Mouse (Mus musculus) thymus, adult 2 months (tissue): ENCODE measurements around the gene Arhgap45. TPM values are rescaled to one million over a fixed set of nuclear protein-coding genes. Genes with fewer than 3 reads are reported as not detected.
"Not testable (repeated sequence)": the region's sequence is repeated elsewhere in the genome, so short reads cannot be mapped to it uniquely, and the experiment has no call there.

Experiments used
- DNase-seq: peaks from one replicate; pipeline ENCODE4 v3.0.0; 2021
- H3K27ac ChIP-seq: fragments of 200-500 bp; 2 replicates; pipeline ENCODE4 v1.5.1; 2012; ENCODE audit warnings: low read length, control low read depth; ENCODE audit not compliant: control insufficient read depth, insufficient read depth
- H3K27me3 ChIP-seq: fragments of 200-500 bp; 2 replicates; pipeline ENCODE4 v1.6.1; 2012; ENCODE audit warnings: mild to moderate bottlenecking, low read length, moderate library complexity, mixed read lengths; ENCODE audit not compliant: control insufficient read depth, insufficient read depth
- H3K36me3 ChIP-seq: fragments of 200-500 bp; 2 replicates; pipeline ENCODE4 v1.6.1; 2012; ENCODE audit warnings: mild to moderate bottlenecking, low read length, moderate library complexity; ENCODE audit not compliant: control insufficient read depth, insufficient read depth
- H3K4me1 ChIP-seq: fragments of 200-500 bp; replicated peaks from 2 replicates; pipeline ENCODE4 v1.6.1; 2012; ENCODE audit warnings: low read length; ENCODE audit not compliant: control insufficient read depth, insufficient read depth
- H3K4me3 ChIP-seq: fragments of 200-500 bp; 2 replicates; pipeline ENCODE4 v1.5.1; 2012; ENCODE audit warnings: mild to moderate bottlenecking, low read length, control low read depth, moderate library complexity; ENCODE audit not compliant: control insufficient read depth, insufficient read depth
- CTCF ChIP-seq: fragments of 200-500 bp; IDR thresholded peaks from 2 replicates; pipeline ENCODE4 v1.5.1; 2012; ENCODE audit warnings: mild to moderate bottlenecking, control low read depth, low read length, moderate library complexity, borderline replicate concordance; ENCODE audit not compliant: control insufficient read depth, poor library complexity, insufficient read depth; ENCODE audit errors: extremely low read depth
- POLR2A ChIP-seq: fragments of 200-500 bp; IDR thresholded peaks from 2 replicates; pipeline ENCODE4 v1.6.1; 2012; ENCODE audit warnings: mild to moderate bottlenecking, low read length, control low read depth, moderate library complexity; ENCODE audit not compliant: control insufficient read depth, poor library complexity, insufficient read depth; ENCODE audit errors: extremely low read depth
- WGBS: fragments of 180-500 bp; shearing (Covaris S2); methylation state at CpG from one replicate; pipeline ENCODE4 v1.1.7; 2018; 5-methylcytosine and 5-hydroxymethylcytosine counted together
- polyA plus RNA-seq: library from polyadenylated mRNA; depleted of rRNA; stranded (reverse); fragments of >200 nt; gene quantifications from 2 replicates; pipeline ENCODE4 v1.2.3, GENCODE M21; 2012

Arhgap45 gene
- polyA plus RNA-seq, 1 experiment = 1,504 TPM

GRCm38 (mm10) chr10:80053831-80054815 is 37.7 kb downstream of the Arhgap45 start:
- peaks cover 35% of the 10 kb centered on the region for H3K4me1 ChIP-seq
- under 1% methylated on average over 77 of the region's 77 CpGs for WGBS
- H3K36me3 ChIP-seq = peaks cover 19% of the 10 kb centered on the region
- H3K27ac ChIP-seq = peak overlapping the region; percentile 40
- TF ChIP-seq POLR2A (0 out of 2 replicates have a peak, but pooled peaks have one; percentile 3), CTCF (peak; percentile 54; the same call in 1 of the 2 replicates)
- peak overlapping the region; percentile 73 for H3K4me3 ChIP-seq
- DNase-seq = peak; percentile 71
- no peaks in the 10 kb centered on the region for H3K27me3 ChIP-seq

- not testable (repeated sequence) for H3K27me3 ChIP-seq, H3K27ac ChIP-seq, DNase-seq
- WGBS = 15% methylated on average over 3 of the region's 3 CpGs
- peaks cover 35% of the 10 kb centered on the region for H3K4me1 ChIP-seq
- H3K36me3 ChIP-seq = peaks cover 24% of the 10 kb centered on the region
- peak overlapping the region; percentile 73 for H3K4me3 ChIP-seq
These were observed 38.5 kb downstream of the Arhgap45 start for GRCm38 (mm10) chr10:80054911-80055310.

- TF ChIP-seq POLR2A = no peak
- no peak for TF ChIP-seq CTCF
- no peak for DNase-seq
- H3K27ac ChIP-seq = no peak overlapping the region
- no peak overlapping the region for H3K4me3 ChIP-seq
- H3K36me3 ChIP-seq = peaks cover 26% of the 10 kb centered on the region
- no peaks in the 10 kb centered on the region for H3K27me3 ChIP-seq
- WGBS = 89% methylated on average over 5 of the region's 5 CpGs
- peaks cover 35% of the 10 kb centered on the region for H3K4me1 ChIP-seq
These were observed 38.9 kb downstream of the Arhgap45 start for GRCm38 (mm10) chr10:80055364-80055763.

GRCm38 (mm10) chr10:80055891-80056290 is 39.4 kb downstream of the Arhgap45 start:
- H3K4me1 ChIP-seq = peaks cover 35% of the 10 kb centered on the region
- TF ChIP-seq CTCF = no peak
- TF ChIP-seq POLR2A = no peak
- H3K27ac ChIP-seq = no peak overlapping the region
- DNase-seq = no peak
- no peaks in the 10 kb centered on the region for H3K27me3 ChIP-seq
- 95% methylated on average over 9 of the region's 10 CpGs for WGBS
- peaks cover 29% of the 10 kb centered on the region for H3K36me3 ChIP-seq
- H3K4me3 ChIP-seq = no peak overlapping the region

GRCm38 (mm10) chr10:80056506-80056905 is 40.1 kb downstream of the Arhgap45 start:
- peaks cover 29% of the 10 kb centered on the region for H3K4me1 ChIP-seq
- peaks cover 34% of the 10 kb centered on the region for H3K36me3 ChIP-seq
- WGBS = 89% methylated on average over 4 of the region's 4 CpGs
- H3K27me3 ChIP-seq = no peaks in the 10 kb centered on the region
- DNase-seq = no peak
- no peak overlapping the region for H3K4me3 ChIP-seq
- TF ChIP-seq POLR2A (no peak), CTCF (no peak)
- no peak overlapping the region for H3K27ac ChIP-seq

- no peak for DNase-seq
- H3K4me1 ChIP-seq = peaks cover 23% of the 10 kb centered on the region
- H3K27ac ChIP-seq = no peak overlapping the region
- H3K4me3 ChIP-seq = no peak overlapping the region
- no peaks in the 10 kb centered on the region for H3K27me3 ChIP-seq
- 97% methylated on average over 27 of the region's 27 CpGs for WGBS
- no peak for TF ChIP-seq POLR2A
- TF ChIP-seq CTCF = no peak
- H3K36me3 ChIP-seq = peaks cover 40% of the 10 kb centered on the region
These were observed 40.7 kb downstream of the Arhgap45 start for GRCm38 (mm10) chr10:80056976-80057682.
